Mouse (Mus musculus): ENCODE measurements at regions not wholly inside any gene's neighbourhood (a gene's known extent, or its start where the extent isn't known, plus 50 kb on each side); places are given as distances from the start of the nearest gene placed in this dataset.

- TF ChIP-seq ZNF384 (IDR thresholded peaks at IDR 0.05; ENCODE audit: low read depth, low read length), result no peak
- TF ChIP-seq HCFC1 (IDR thresholded peaks at IDR 0.05; ENCODE audit: borderline replicate concordance, insufficient read depth, low read length), result no peak
- no peak for TF ChIP-seq CHD2 (IDR thresholded peaks at IDR 0.05; ENCODE audit: low read depth, low read length)
- TF ChIP-seq ZC3H11A (IDR thresholded peaks at IDR 0.05; ENCODE audit: borderline replicate concordance, low read depth, low read length), result no peak
- TF ChIP-seq MAFK (IDR thresholded peaks at IDR 0.05; ENCODE audit: insufficient read depth, low read depth, low read length), result no peak
- Histone ChIP-seq H3K4me1 (ENCODE audit: control insufficient read depth in 2 of 2, insufficient read depth in 2 of 2, low read length in 2 of 2, poor library complexity in 1 of 2) (no peaks in the 10 kb centered on the region), H3K36me3 (ENCODE audit: control insufficient read depth, insufficient read depth, low read length, poor library complexity, severe bottlenecking) (no peaks in the 10 kb centered on the region), H3K9me3 (ENCODE audit: control insufficient read depth, insufficient read depth, low read depth, low read length) (no peaks in the 10 kb centered on the region), H3K27ac (ENCODE audit: insufficient read depth, low read depth, low read length, poor library complexity, severe bottlenecking) (no peak overlapping the region), H3K9ac (ENCODE audit: insufficient read depth, low read depth, low read length, poor library complexity, severe bottlenecking) (no peak overlapping the region), H3K4me3 (ENCODE audit: insufficient read depth in 1 of 2, low read depth in 1 of 2, low read length in 2 of 2, poor library complexity in 1 of 2, severe bottlenecking in 1 of 2) (no peak overlapping the region)
- no peak for DNase-seq (ENCODE audit: low read depth, low spot score)
- in situ Hi-C loops (cut with MboI; ENCODE audit: low sequenced_read_pairs in 2 of 2, unreplicated experiment in 2 of 2), result no loop called here
These were observed 243.6 kb upstream of the Mad2l1 start for GRCm38 (mm10) chr6:66291576-66291975.

- no peak overlapping the region for H3K9ac ChIP-seq (ENCODE audit: insufficient read depth, low read depth, low read length, poor library complexity, severe bottlenecking)
- H3K27ac ChIP-seq (ENCODE audit: insufficient read depth, low read depth, low read length, poor library complexity, severe bottlenecking), result no peak overlapping the region
- TF ChIP-seq ZC3H11A (IDR thresholded peaks at IDR 0.05; ENCODE audit: borderline replicate concordance, low read depth, low read length), result no peak
- TF ChIP-seq ZNF384 (IDR thresholded peaks at IDR 0.05; ENCODE audit: low read depth, low read length), result no peak
- no peak for TF ChIP-seq MAFK (IDR thresholded peaks at IDR 0.05; ENCODE audit: insufficient read depth, low read depth, low read length)
- TF ChIP-seq CHD2 (IDR thresholded peaks at IDR 0.05; ENCODE audit: low read depth, low read length), result no peak
- TF ChIP-seq HCFC1 (IDR thresholded peaks at IDR 0.05; ENCODE audit: borderline replicate concordance, insufficient read depth, low read length), result no peak
- no peak overlapping the region for H3K4me3 ChIP-seq (ENCODE audit: insufficient read depth in 1 of 2, low read depth in 1 of 2, low read length in 2 of 2, poor library complexity in 1 of 2, severe bottlenecking in 1 of 2)
- DNase-seq (ENCODE audit: low read depth, low spot score), result no peak
- in situ Hi-C loops (cut with MboI; ENCODE audit: low sequenced_read_pairs in 2 of 2, unreplicated experiment in 2 of 2), result no loop called here
- no peaks in the 10 kb centered on the region for H3K9me3 ChIP-seq (ENCODE audit: control insufficient read depth, insufficient read depth, low read depth, low read length)
- H3K36me3 ChIP-seq (ENCODE audit: control insufficient read depth, insufficient read depth, low read length, poor library complexity, severe bottlenecking), result no peaks in the 10 kb centered on the region
- H3K4me1 ChIP-seq (ENCODE audit: control insufficient read depth in 2 of 2, insufficient read depth in 2 of 2, low read length in 2 of 2, poor library complexity in 1 of 2), result no peaks in the 10 kb centered on the region
These were observed 237.1 kb upstream of the Mad2l1 start for GRCm38 (mm10) chr6:66298056-66298455.

DNA sequence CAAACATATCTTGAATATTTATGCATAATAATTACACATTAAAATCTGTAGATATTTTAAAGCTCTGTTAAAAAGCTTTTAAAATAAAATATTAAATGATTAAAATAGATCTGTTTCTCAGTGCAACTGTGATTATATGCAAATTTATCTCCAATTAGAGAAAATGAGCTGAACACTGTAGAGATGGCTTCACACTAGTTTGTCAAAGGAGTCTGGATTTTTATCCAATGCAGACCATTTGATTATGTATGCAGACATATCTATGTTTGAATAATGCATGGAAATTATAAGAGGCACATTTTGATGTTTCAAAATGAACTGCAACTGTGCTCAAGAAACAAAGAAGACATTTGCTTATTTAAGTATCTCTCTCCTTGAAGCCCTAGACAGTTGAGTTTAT is 235.0 kb upstream of the Mad2l1 start:
- H3K4me1 ChIP-seq (ENCODE audit: control insufficient read depth in 2 of 2, insufficient read depth in 2 of 2, low read length in 2 of 2, poor library complexity in 1 of 2), result no peaks in the 10 kb centered on the region
- H3K9me3 ChIP-seq (ENCODE audit: control insufficient read depth, insufficient read depth, low read depth, low read length), result no peaks in the 10 kb centered on the region
- TF ChIP-seq CHD2 (IDR thresholded peaks at IDR 0.05; ENCODE audit: low read depth, low read length), result no peak
- TF ChIP-seq MAFK (IDR thresholded peaks at IDR 0.05; ENCODE audit: insufficient read depth, low read depth, low read length), result no peak
- TF ChIP-seq ZC3H11A (IDR thresholded peaks at IDR 0.05; ENCODE audit: borderline replicate concordance, low read depth, low read length), result no peak
- DNase-seq (ENCODE audit: low read depth, low spot score), result no peak
- in situ Hi-C loops (cut with MboI; ENCODE audit: low sequenced_read_pairs in 2 of 2, unreplicated experiment in 2 of 2), result no loop called here
- H3K9ac ChIP-seq (ENCODE audit: insufficient read depth, low read depth, low read length, poor library complexity, severe bottlenecking), result no peak overlapping the region
- H3K36me3 ChIP-seq (ENCODE audit: control insufficient read depth, insufficient read depth, low read length, poor library complexity, severe bottlenecking), result no peaks in the 10 kb centered on the region
- no peak overlapping the region for H3K4me3 ChIP-seq (ENCODE audit: insufficient read depth in 1 of 2, low read depth in 1 of 2, low read length in 2 of 2, poor library complexity in 1 of 2, severe bottlenecking in 1 of 2)
- no peak overlapping the region for H3K27ac ChIP-seq (ENCODE audit: insufficient read depth, low read depth, low read length, poor library complexity, severe bottlenecking)

GRCm38 (mm10) chr6:66344848-66345247 is 190.3 kb upstream of the Mad2l1 start:
- H3K4me1 ChIP-seq (ENCODE audit: control insufficient read depth in 2 of 2, insufficient read depth in 2 of 2, low read length in 2 of 2, poor library complexity in 1 of 2), result no peaks in the 10 kb centered on the region
- no peaks in the 10 kb centered on the region for H3K9me3 ChIP-seq (ENCODE audit: control insufficient read depth, insufficient read depth, low read depth, low read length)
- in situ Hi-C loops (cut with MboI; ENCODE audit: low sequenced_read_pairs in 2 of 2, unreplicated experiment in 2 of 2), result no loop called here
- no peak overlapping the region for H3K9ac ChIP-seq (ENCODE audit: insufficient read depth, low read depth, low read length, poor library complexity, severe bottlenecking)
- TF ChIP-seq ZC3H11A (IDR thresholded peaks at IDR 0.05; ENCODE audit: borderline replicate concordance, low read depth, low read length), result no peak
- no peak for TF ChIP-seq ZNF384 (IDR thresholded peaks at IDR 0.05; ENCODE audit: low read depth, low read length)
- no peak for TF ChIP-seq CHD2 (IDR thresholded peaks at IDR 0.05; ENCODE audit: low read depth, low read length)
- TF ChIP-seq MAFK (IDR thresholded peaks at IDR 0.05; ENCODE audit: insufficient read depth, low read depth, low read length), result no peak
- no peak for TF ChIP-seq HCFC1 (IDR thresholded peaks at IDR 0.05; ENCODE audit: borderline replicate concordance, insufficient read depth, low read length)
- no peak for DNase-seq (ENCODE audit: low read depth, low spot score)
- H3K27ac ChIP-seq (ENCODE audit: insufficient read depth, low read depth, low read length, poor library complexity, severe bottlenecking), result no peak overlapping the region
- H3K4me3 ChIP-seq (ENCODE audit: insufficient read depth in 1 of 2, low read depth in 1 of 2, low read length in 2 of 2, poor library complexity in 1 of 2, severe bottlenecking in 1 of 2), result no peak overlapping the region
- no peaks in the 10 kb centered on the region for H3K36me3 ChIP-seq (ENCODE audit: control insufficient read depth, insufficient read depth, low read length, poor library complexity, severe bottlenecking)

GRCm38 (mm10) chr6:66347356-66347755 is 187.8 kb upstream of the Mad2l1 start:
- no peaks in the 10 kb centered on the region for H3K4me1 ChIP-seq (ENCODE audit: control insufficient read depth in 2 of 2, insufficient read depth in 2 of 2, low read length in 2 of 2, poor library complexity in 1 of 2)
- H3K9ac ChIP-seq (ENCODE audit: insufficient read depth, low read depth, low read length, poor library complexity, severe bottlenecking), result no peak overlapping the region
- in situ Hi-C loops (cut with MboI; ENCODE audit: low sequenced_read_pairs in 2 of 2, unreplicated experiment in 2 of 2), result no loop called here
- no peak for TF ChIP-seq ZC3H11A (IDR thresholded peaks at IDR 0.05; ENCODE audit: borderline replicate concordance, low read depth, low read length)
- no peak for TF ChIP-seq MAFK (IDR thresholded peaks at IDR 0.05; ENCODE audit: insufficient read depth, low read depth, low read length)
- no peak for TF ChIP-seq HCFC1 (IDR thresholded peaks at IDR 0.05; ENCODE audit: borderline replicate concordance, insufficient read depth, low read length)
- TF ChIP-seq ZNF384 (IDR thresholded peaks at IDR 0.05; ENCODE audit: low read depth, low read length), result no peak
- TF ChIP-seq CHD2 (IDR thresholded peaks at IDR 0.05; ENCODE audit: low read depth, low read length), result no peak
- DNase-seq (ENCODE audit: low read depth, low spot score), result no peak
- H3K9me3 ChIP-seq (ENCODE audit: control insufficient read depth, insufficient read depth, low read depth, low read length), result no peaks in the 10 kb centered on the region
- no peak overlapping the region for H3K27ac ChIP-seq (ENCODE audit: insufficient read depth, low read depth, low read length, poor library complexity, severe bottlenecking)
- no peak overlapping the region for H3K4me3 ChIP-seq (ENCODE audit: insufficient read depth in 1 of 2, low read depth in 1 of 2, low read length in 2 of 2, poor library complexity in 1 of 2, severe bottlenecking in 1 of 2)
- H3K36me3 ChIP-seq (ENCODE audit: control insufficient read depth, insufficient read depth, low read length, poor library complexity, severe bottlenecking), result no peaks in the 10 kb centered on the region
